Mouse (Mus musculus): ENCODE data around the gene Ubtd2. TPM values are rescaled to one million over a fixed set of nuclear protein-coding genes. Genes with fewer than 3 reads are reported as not detected.

Ubtd2 gene
- polyA plus RNA-seq, 1 experiment from 2014 or later = 61.4 TPM

- WGBS = 66% methylated on average over 6 of the region's 6 CpGs
Measured at GRCm38 (mm10) chr11:32566184-32566583, 111.0 kb downstream of the Ubtd2 start.

More at GRCm38 (mm10) chr11:32566184-32566583, 111.0 kb downstream of the Ubtd2 start:
- Histone ChIP-seq H3K9ac (ENCODE audit: low read length) (no peak overlapping the region), H3K4me3 (ENCODE audit: low read depth, low read length) (no peak overlapping the region), H3K27me3 (ENCODE audit: control insufficient read depth, insufficient read depth, low read length) (no peaks in the 10 kb centered on the region), H3K27ac (ENCODE audit: low read depth, low read length) (no peak overlapping the region), H3K4me2 (ENCODE audit: low read depth) (no peak overlapping the region), H3K9me3 (ENCODE audit: control insufficient read depth, low read length) (no peaks in the 10 kb centered on the region), H3K36me3 (ENCODE audit: control insufficient read depth, insufficient read depth, low read length) (no peaks in the 10 kb centered on the region), H3K4me1 (ENCODE audit: control insufficient read depth, insufficient read depth, low read length) (peaks cover 3% of the 10 kb centered on the region; the same call in 1 of the 2 replicates)
- DNase-seq (ENCODE audit: low spot score) = no peak
- no peak for ATAC-seq (ENCODE audit: insufficient read depth, low FRiP score, low TSS enrichment)

Other genes with a start within 250 kb of the Ubtd2 start
- gene Snrnp25, start 250.0 kb upstream of the Ubtd2 start, polyA plus RNA-seq (2014; fragmentation: Nextera tagmentation; extraction: Ambion mirVana) = 73.4 and 80.3 TPM in 2 replicates
- gene Rhbdf1, start 233.1 kb upstream of the Ubtd2 start, polyA plus RNA-seq (2014; fragmentation: Nextera tagmentation; extraction: Ambion mirVana) = 24.6 and 24.7 TPM in 2 replicates
- 29.4 and 31.2 TPM in 2 replicates for gene Mpg, start 228.9 kb upstream of the Ubtd2 start, polyA plus RNA-seq (2014; fragmentation: Nextera tagmentation; extraction: Ambion mirVana)
- 29.0 and 33.0 TPM in 2 replicates for gene Nprl3, start 187.7 kb upstream of the Ubtd2 start, polyA plus RNA-seq (2014; fragmentation: Nextera tagmentation; extraction: Ambion mirVana)
- gene Hba-x, start 179.0 kb upstream of the Ubtd2 start, polyA plus RNA-seq (2014; fragmentation: Nextera tagmentation; extraction: Ambion mirVana) = 2,412 and 2,433 TPM in 2 replicates
- 2,190 and 2,258 TPM in 2 replicates for gene Hba-a1, start 171.9 kb upstream of the Ubtd2 start, polyA plus RNA-seq (2014; fragmentation: Nextera tagmentation; extraction: Ambion mirVana)
- 4.4 and 4.5 TPM in 2 replicates for gene Hbq1b, start 168.4 kb upstream of the Ubtd2 start, polyA plus RNA-seq (2014; fragmentation: Nextera tagmentation; extraction: Ambion mirVana)
- gene Hba-a2, start 158.9 kb upstream of the Ubtd2 start, polyA plus RNA-seq (2014; fragmentation: Nextera tagmentation; extraction: Ambion mirVana) = 4,557 and 4,602 TPM in 2 replicates
- 0.42 TPM in 1 of 2 replicates, not detected in the other for gene Hbq1a, start 155.3 kb upstream of the Ubtd2 start, polyA plus RNA-seq (2014; fragmentation: Nextera tagmentation; extraction: Ambion mirVana)
- gene Sh3pxd2b, start 107.5 kb upstream of the Ubtd2 start, polyA plus RNA-seq (2014; fragmentation: Nextera tagmentation; extraction: Ambion mirVana) = 23.7 TPM in 2 replicates
- 0.41 TPM in 1 of 2 replicates, not detected in the other for gene Efcab9, start 76.7 kb downstream of the Ubtd2 start, polyA plus RNA-seq (2014; fragmentation: Nextera tagmentation; extraction: Ambion mirVana)
- 2.1 and 2.4 TPM in 2 replicates for gene Stk10, start 77.9 kb downstream of the Ubtd2 start, polyA plus RNA-seq (2014; fragmentation: Nextera tagmentation; extraction: Ambion mirVana)
- gene Fbxw11, start 187.4 kb downstream of the Ubtd2 start, polyA plus RNA-seq (2014; fragmentation: Nextera tagmentation; extraction: Ambion mirVana) = 102 and 116 TPM in 2 replicates